Mouse (Mus musculus): ENCODE results near the gene Cbx4.

GRCm38 (mm10) chr11:119041750-119042465 lies 44.1 kb downstream of the Cbx4 start:
- TF ChIP-seq POLR2A (IDR thresholded peaks at IDR 0.05; ENCODE audit: low read depth, low read length) = no peak
- TF ChIP-seq CTCF (conservative IDR thresholded peaks at IDR 0.05; ENCODE audit: insufficient read depth, insufficient read length, low read depth, low read length) = no peak
